Mouse (Mus musculus): ENCODE data around the gene Hist1h4m. TPM values are rescaled to one million over a fixed set of nuclear protein-coding genes. Genes with fewer than 3 reads are reported as not detected.

The Hist1h4m gene
- polyA plus RNA-seq (2012): 48.0 and 58.9 TPM in 2 replicates

DNA sequence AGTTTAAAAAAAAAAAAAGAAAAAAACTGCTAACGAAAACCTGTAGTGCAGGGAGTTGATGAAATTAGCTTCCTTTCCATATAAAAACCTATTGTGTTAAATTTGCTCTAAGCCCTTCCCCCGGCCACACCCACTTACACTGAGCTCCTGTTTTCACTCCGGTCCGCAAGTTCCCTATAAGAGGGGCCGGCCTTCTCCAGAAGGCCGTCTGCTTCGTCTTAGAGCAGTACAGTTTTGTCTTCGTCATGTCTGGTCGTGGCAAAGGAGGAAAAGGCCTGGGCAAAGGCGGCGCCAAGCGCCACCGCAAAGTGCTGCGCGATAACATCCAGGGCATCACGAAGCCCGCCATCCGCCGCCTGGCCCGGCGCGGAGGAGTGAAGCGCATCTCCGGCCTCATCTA lies at the start of gene Hist1h4m:
Gene Hist1h4m, plus strand, starts transcription at position 208 of the 400 bp plus-strand sequence.

DNA sequence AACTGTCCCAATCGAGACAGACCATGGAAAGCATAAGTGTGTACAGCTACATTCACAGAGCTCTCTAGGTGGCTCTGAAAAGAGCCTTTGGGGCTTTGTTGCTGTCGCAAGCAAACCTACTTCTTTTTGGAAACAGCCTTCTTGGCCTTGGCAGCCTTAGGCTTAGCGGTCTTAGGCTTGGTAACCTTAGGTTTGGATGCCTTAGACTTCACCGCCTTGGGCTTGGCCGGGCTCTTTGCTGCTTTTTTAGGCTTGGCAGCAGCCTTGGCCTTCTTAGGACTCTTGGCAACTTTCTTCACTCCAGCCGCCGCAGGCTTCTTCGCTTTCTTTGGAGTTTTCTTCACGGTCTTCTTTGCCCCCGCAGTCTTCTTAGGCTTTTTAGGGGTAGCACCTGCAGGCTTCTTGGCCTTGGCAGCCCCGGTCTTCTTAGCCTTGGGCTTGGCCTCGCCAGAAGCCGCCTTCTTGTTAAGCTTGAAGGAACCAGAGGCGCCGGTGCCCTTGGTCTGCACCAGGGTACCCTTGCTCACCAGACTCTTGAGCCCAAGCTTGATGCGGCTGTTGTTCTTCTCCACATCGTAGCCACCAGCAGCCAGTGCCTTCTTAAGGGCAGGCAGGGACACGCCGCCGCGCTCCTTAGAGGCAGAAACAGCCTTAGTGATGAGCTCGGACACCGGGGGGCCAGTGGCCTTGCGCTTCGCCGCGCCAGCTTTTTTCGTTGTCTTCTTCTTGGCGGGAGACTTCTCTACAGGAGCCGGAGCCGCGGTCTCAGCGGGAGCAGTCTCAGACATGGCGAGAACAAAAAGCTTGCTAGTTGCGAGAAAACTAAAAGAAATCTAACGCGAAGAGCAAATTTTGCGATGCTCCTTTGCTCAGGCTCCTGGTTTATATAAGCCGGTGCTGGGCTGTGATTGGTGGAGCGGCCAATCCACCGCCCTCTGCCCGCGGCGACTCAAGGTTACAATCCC lies 31.5 kb upstream of the Hist1h4m start, which contains the start of gene Hist1h1b:
Gene Hist1h1b, minus strand, starts transcription at position 859 of the 965 bp plus-strand sequence.

DNA sequence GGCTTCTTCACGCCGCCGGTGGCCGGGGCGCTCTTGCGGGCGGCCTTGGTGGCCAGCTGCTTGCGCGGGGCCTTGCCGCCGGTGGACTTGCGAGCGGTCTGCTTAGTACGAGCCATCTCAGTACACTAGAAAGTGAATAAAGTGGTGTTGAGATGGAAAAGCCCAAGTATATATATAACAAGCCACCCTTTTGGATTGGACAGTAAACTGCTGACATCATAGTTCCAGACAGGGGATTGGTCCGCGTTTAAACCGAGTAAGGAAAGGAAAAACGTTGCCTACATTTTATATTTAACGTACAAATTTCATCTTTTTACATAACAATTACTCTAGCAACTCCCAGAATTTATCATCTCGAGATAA lies 28.3 kb upstream of the Hist1h4m start, which contains the start of gene Hist1h3i:
Gene Hist1h3i, minus strand, starts transcription at position 116 of the 363 bp plus-strand sequence.

DNA sequence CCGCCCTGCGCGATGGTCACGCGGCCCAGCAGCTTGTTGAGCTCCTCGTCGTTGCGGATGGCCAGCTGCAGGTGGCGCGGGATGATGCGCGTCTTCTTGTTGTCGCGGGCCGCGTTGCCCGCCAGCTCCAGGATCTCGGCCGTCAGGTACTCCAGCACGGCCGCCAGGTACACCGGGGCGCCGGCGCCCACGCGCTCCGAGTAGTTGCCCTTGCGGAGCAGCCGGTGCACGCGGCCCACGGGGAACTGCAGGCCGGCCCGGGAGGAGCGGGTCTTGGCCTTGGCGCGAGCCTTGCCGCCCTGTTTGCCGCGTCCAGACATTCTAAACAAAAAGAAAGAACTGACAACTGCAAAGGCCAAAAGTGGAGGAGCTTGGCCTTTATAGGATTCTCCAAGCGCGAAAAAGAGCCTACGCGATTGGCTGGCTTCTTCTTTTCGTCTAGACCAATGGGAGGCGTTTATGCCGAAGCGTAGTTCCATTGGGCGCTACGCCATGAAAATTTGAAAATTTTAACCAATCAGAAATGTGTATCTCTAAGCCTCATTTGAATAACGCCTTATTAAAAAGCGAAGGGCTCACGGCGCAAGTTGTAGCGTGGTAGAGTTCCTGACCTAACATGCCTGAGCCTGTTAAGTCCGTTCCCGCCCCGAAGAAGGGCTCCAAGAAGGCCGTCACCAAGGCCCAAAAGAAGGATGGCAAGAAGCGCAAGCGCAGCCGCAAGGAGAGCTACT lies 24.5 kb upstream of the Hist1h4m start, which contains the start of the genes Hist1h2an and Hist1h2bp:
Gene Hist1h2an, minus strand, starts transcription at position 320 of the 731 bp plus-strand sequence.
Gene Hist1h2bp, plus strand, starts transcription at position 563 of the 731 bp plus-strand sequence.

DNA sequence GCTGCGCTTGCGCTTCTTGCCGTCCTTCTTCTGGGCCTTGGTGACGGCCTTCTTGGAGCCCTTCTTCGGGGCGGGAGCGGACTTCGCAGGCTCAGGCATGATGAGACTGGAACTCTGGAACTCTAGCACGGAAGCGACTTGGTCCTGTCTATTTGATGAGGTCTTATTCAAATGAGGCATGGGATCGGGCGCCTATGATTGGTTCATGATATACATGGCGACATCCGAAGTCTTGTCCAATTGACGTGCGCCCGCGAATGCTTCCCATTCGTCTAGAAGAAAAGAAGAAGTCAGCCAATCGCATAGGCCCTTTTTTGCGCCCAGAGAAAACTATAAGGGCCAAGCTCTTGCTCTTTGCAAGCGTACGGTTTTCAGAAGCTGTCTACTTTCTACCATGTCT lies 1.5 kb upstream of the Hist1h4m start, which contains the start of the genes Hist1h2bq and Hist1h2ao:
Gene Hist1h2bq, minus strand, starts transcription at position 125 of the 400 bp plus-strand sequence.
Gene Hist1h2ao, plus strand, starts transcription at position 393 of the 400 bp plus-strand sequence.

DNA sequence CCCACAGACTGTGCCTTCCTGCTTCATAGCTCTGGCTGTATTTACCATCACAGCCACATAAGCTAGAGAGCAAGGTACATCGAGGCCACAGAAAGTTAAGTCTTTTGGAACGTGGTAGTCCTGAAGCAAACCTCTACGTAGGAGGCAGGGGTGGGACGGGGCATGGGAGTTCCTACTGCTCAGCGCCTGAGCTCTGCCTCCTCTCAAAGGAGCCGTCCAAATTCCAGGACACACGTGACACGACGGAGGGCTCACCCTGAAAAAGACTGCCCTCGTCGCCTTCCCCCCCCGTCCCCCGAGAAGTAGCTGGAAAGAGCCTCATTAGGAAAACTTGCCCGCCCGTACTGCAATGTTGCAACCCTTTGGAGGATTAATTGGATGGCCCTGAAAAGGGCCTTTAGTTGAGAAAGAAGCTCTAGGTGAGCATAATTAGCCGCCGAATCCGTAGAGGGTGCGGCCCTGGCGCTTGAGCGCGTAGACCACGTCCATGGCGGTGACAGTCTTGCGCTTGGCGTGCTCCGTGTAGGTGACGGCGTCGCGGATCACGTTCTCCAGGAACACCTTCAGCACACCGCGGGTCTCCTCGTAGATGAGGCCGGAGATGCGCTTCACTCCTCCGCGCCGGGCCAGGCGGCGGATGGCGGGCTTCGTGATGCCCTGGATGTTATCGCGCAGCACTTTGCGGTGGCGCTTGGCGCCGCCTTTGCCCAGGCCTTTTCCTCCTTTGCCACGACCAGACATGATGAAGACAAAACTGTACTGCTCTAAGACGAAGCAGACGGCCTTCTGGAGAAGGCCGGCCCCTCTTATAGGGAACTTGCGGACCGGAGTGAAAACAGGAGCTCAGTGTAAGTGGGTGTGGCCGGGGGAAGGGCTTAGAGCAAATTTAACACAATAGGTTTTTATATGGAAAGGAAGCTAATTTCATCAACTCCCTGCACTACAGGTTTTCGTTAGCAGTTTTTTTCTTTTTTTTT lies 20.2 kb downstream of the Hist1h4m start, which contains the start of gene Hist1h4n:
Gene Hist1h4n, minus strand, starts transcription at position 779 of the 977 bp plus-strand sequence.

DNA sequence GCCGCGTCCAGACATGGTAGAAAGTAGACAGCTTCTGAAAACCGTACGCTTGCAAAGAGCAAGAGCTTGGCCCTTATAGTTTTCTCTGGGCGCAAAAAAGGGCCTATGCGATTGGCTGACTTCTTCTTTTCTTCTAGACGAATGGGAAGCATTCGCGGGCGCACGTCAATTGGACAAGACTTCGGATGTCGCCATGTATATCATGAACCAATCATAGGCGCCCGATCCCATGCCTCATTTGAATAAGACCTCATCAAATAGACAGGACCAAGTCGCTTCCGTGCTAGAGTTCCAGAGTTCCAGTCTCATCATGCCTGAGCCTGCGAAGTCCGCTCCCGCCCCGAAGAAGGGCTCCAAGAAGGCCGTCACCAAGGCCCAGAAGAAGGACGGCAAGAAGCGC lies 21.9 kb downstream of the Hist1h4m start, which contains the start of the genes Hist1h2ap and Hist1h2br:
Gene Hist1h2ap, minus strand, starts transcription at position 47 of the 400 bp plus-strand sequence.
Gene Hist1h2br, plus strand, starts transcription at position 283 of the 400 bp plus-strand sequence.

Other genes with a start within 250 kb of the Hist1h4m start
- not detected in 2 replicates for gene Olfr1364, start 230.0 kb upstream of the Hist1h4m start, polyA plus RNA-seq (2012)
- not detected in 2 replicates for gene Olfr1362, start 197.7 kb upstream of the Hist1h4m start, polyA plus RNA-seq (2012)
- gene Olfr11, start 169.2 kb upstream of the Hist1h4m start, polyA plus RNA-seq (2012): not detected in 2 replicates
- 0.03 TPM in 1 of 2 replicates, not detected in the other for gene Olfr1361, start 148.4 kb upstream of the Hist1h4m start, polyA plus RNA-seq (2012)
- not detected in 2 replicates for gene Olfr1360, start 134.3 kb upstream of the Hist1h4m start, polyA plus RNA-seq (2012)
- not detected in 2 replicates for gene Olfr1359, start 113.6 kb upstream of the Hist1h4m start, polyA plus RNA-seq (2012)
- 1.1 and 2.1 TPM in 2 replicates for gene Hist1h2bl, start 95.6 kb upstream of the Hist1h4m start, polyA plus RNA-seq (2012)
- gene Hist1h2ai, start 95.3 kb upstream of the Hist1h4m start, polyA plus RNA-seq (2012): 16.6 and 27.9 TPM in 2 replicates
- gene Hist1h3h, start 94.1 kb upstream of the Hist1h4m start, polyA plus RNA-seq (2012): 27.0 and 31.9 TPM in 2 replicates
- gene Hist1h2bm, start 89.7 kb upstream of the Hist1h4m start, polyA plus RNA-seq (2012): 1.7 and 4.9 TPM in 2 replicates
- gene Hist1h4j, start 76.7 kb upstream of the Hist1h4m start, polyA plus RNA-seq (2012): 2.5 and 5.2 TPM in 2 replicates
- gene Hist1h4k, start 61.2 kb upstream of the Hist1h4m start, polyA plus RNA-seq (2012): 19.1 and 29.2 TPM in 2 replicates
- 83.4 and 107 TPM in 2 replicates for gene Hist1h2ak, start 57.9 kb upstream of the Hist1h4m start, polyA plus RNA-seq (2012)
- gene Hist1h2bn, start 57.6 kb upstream of the Hist1h4m start, polyA plus RNA-seq (2012): 6.8 and 17.1 TPM in 2 replicates
- gene Hist1h1b, start 31.1 kb upstream of the Hist1h4m start, polyA plus RNA-seq (2012): 5.0 and 8.4 TPM in 2 replicates
- 37.8 and 49.3 TPM in 2 replicates for gene Hist1h3i, start 28.4 kb upstream of the Hist1h4m start, polyA plus RNA-seq (2012)
- gene Hist1h2an, start 24.5 kb upstream of the Hist1h4m start, polyA plus RNA-seq (2012): 29.4 and 41.7 TPM in 2 replicates
- 0.74 TPM in 2 replicates for gene Hist1h2bp, start 24.3 kb upstream of the Hist1h4m start, polyA plus RNA-seq (2012)
- gene Hist1h2bq, start 1.5 kb upstream of the Hist1h4m start, polyA plus RNA-seq (2012): 2.3 and 7.9 TPM in 2 replicates
- gene Hist1h2ao, start 1.3 kb upstream of the Hist1h4m start, polyA plus RNA-seq (2012): 9,267 and 13,368 TPM in 2 replicates
- gene Hist1h4n, start 20.4 kb downstream of the Hist1h4m start, polyA plus RNA-seq (2012): 4.8 and 10.5 TPM in 2 replicates
- 6,142 and 6,696 TPM in 2 replicates for gene Hist1h2ap, start 21.8 kb downstream of the Hist1h4m start, polyA plus RNA-seq (2012)
- gene Hist1h2br, start 22.0 kb downstream of the Hist1h4m start, polyA plus RNA-seq (2012): 5.8 TPM in 1 of 2 replicates, not detected in the other
- 0.39 and 0.64 TPM in 2 replicates for gene Zfp184, start 133.3 kb downstream of the Hist1h4m start, polyA plus RNA-seq (2012)
- 0.06 TPM in 1 of 2 replicates, not detected in the other for gene Pom121l2, start 169.4 kb downstream of the Hist1h4m start, polyA plus RNA-seq (2012)
- gene Prss16, start 198.0 kb downstream of the Hist1h4m start, polyA plus RNA-seq (2012): 3.2 and 6.9 TPM in 2 replicates
- gene Hist1h2ah, start 223.8 kb downstream of the Hist1h4m start, polyA plus RNA-seq (2012): 5.4 and 12.3 TPM in 2 replicates
- gene Hist1h2bk, start 224.1 kb downstream of the Hist1h4m start, polyA plus RNA-seq (2012): 15.0 and 17.1 TPM in 2 replicates
- 56.9 and 64.7 TPM in 2 replicates for gene Hist1h4i, start 229.6 kb downstream of the Hist1h4m start, polyA plus RNA-seq (2012)
- gene Hist1h2ag, start 231.2 kb downstream of the Hist1h4m start, polyA plus RNA-seq (2012): 31.0 and 38.1 TPM in 2 replicates
- 32.2 and 35.1 TPM in 2 replicates for gene Hist1h2bj, start 231.5 kb downstream of the Hist1h4m start, polyA plus RNA-seq (2012)